Mouse (Mus musculus) intestine, embryonic 16.5 days (tissue): Measurements from ENCODE around the gene Klf12. TPM values are rescaled to one million over a fixed set of nuclear protein-coding genes. Genes with fewer than 3 reads are reported as not detected.

Source experiments
- ATAC-seq: fragments of 200-750 bp; cut with Nextera tagmentation; 2 replicates; pipeline ENCODE4 v1.8.0; 2017; ENCODE audit warnings: moderate TSS enrichment, moderate library complexity
- H3K27ac ChIP-seq: fragments of 300-500 bp; sonication (generic); 2 replicates; pipeline ENCODE4 v1.5.1; 2014; ENCODE audit warnings: mild to moderate bottlenecking, low read length
- H3K27me3 ChIP-seq: fragments of 300-500 bp; sonication (generic); replicated peaks from 2 replicates; pipeline ENCODE4 v1.6.1; 2014; ENCODE audit warnings: low read length, control low read depth, mixed read lengths; ENCODE audit not compliant: control insufficient read depth, insufficient read depth
- H3K36me3 ChIP-seq: fragments of 300-500 bp; sonication (generic); 2 replicates; pipeline ENCODE4 v1.6.1; 2014; ENCODE audit warnings: low read length, control low read depth; ENCODE audit not compliant: control insufficient read depth, insufficient read depth
- H3K4me1 ChIP-seq: fragments of 300-500 bp; sonication (generic); 2 replicates; pipeline ENCODE4 v1.6.1; 2014; ENCODE audit warnings: low read length, control low read depth, mixed read lengths; ENCODE audit not compliant: control insufficient read depth, insufficient read depth
- H3K4me2 ChIP-seq: fragments of 300-500 bp; sonication (generic); 2 replicates; pipeline ENCODE4 v1.6.1; 2014; ENCODE audit warnings: low read depth, low read length, control low read depth
- H3K4me3 ChIP-seq: fragments of 300-500 bp; sonication (generic); 2 replicates; pipeline ENCODE4 v1.5.1; 2014; ENCODE audit warnings: mild to moderate bottlenecking, low read length
- H3K9ac ChIP-seq: fragments of 300-500 bp; sonication (generic); 2 replicates; pipeline ENCODE4 v1.6.1; 2014; ENCODE audit warnings: low read depth, low read length
- H3K9me3 ChIP-seq: fragments of 300-500 bp; sonication (generic); 2 replicates; pipeline ENCODE4 v1.6.1; 2016; ENCODE audit warnings: low read length, control low read depth; ENCODE audit not compliant: control insufficient read depth
- WGBS: fragments of 180-500 bp; shearing (Covaris S2); extraction: QIAGEN DNeasy Blood & Tissue Kit; methylation state at CpG from one replicate; pipeline ENCODE4 v1.1.7; 2014; 5-methylcytosine and 5-hydroxymethylcytosine counted together
- polyA plus RNA-seq: library from polyadenylated mRNA; unstranded; fragments of >200 nt; fragmentation: Nextera tagmentation; extraction: Ambion mirVana; gene quantifications from 2 replicates; pipeline ENCODE4 v1.2.1, GENCODE M21; 2015

The Klf12 gene
- 8.0 and 8.6 TPM in 2 replicates for polyA plus RNA-seq

DNA sequence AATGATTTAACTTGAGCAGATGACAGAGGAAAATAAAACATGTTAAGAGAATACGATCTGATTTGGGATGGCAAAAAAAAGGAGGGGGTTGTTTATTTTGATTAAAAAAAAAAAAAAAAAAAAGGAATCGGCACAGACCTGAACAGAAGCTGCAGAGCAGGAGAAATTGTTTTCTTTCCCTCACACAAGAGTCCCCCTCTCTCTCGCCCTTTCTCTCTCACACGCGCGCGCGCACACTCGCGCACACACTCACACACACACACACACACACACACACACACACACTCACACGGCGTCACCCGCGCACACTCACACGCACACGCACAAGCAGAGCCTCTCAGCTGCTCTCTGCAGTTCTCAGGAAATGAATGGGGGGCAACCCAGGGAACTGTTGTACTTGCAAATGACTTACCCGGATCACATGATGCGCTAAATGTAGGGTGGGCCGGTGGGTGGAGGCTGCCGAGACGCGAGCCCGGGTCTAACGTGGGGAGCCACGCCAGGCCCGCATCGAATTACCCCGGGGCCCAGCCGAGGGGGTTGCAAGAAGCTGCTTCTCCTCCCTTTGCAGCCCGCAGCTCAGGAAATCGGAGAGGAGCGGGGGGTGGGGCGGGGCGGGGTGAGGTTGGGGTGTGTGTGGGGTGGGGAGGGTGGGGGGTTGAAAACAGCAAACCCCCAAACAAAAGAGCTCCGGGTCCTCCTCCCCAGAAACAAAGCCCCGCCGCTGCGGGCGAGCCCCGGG is at the start of gene Klf12:
Gene Klf12 (minus strand): TSS at position 561 of the 742 bp plus-strand sequence.
- no peaks in the 10 kb centered on the region for H3K36me3 ChIP-seq
- H3K4me2 ChIP-seq = peak within 1 kb of the TSS; percentile 94
- H3K9me3 ChIP-seq = peaks cover 6% of the 10 kb centered on the region; the same call in 1 of the 2 replicates
- no peaks in the 10 kb centered on the region for H3K27me3 ChIP-seq
- H3K4me1 ChIP-seq = peaks cover 15% of the 10 kb centered on the region
- peak within 1 kb of the TSS; percentile 77 for H3K9ac ChIP-seq
- peak within 1 kb of the TSS; percentile 74 for H3K4me3 ChIP-seq
- peak within 1 kb of the TSS; percentile 82 for H3K27ac ChIP-seq
- ATAC-seq = peak; percentile 80
- under 1% methylated on average over 37 of the region's 40 CpGs for WGBS

DNA sequence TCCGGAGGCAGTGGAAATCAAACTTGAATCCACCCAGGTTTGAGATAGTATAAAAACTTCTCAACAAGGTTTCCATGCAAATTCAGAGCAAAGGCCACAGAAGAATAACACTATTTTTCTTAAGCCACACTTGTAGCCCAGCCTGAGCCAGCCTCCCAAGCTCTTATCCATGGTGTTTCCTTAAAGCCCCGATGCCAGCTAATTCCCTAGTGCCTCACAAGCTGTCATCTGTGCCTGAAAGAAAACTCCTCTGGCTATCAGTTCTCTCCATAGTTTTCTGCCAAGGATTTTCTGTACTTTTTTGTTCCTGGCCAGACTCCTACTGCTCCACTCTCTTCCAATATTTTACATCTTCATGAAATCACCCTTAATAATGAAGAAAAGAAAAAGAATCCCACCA is 48.9 kb upstream of the Klf12 start:
- 77% methylated on average over 2 of the region's 2 CpGs for WGBS
- Histone ChIP-seq H3K4me3 (no peak overlapping the region), H3K9me3 (no peaks in the 10 kb centered on the region), H3K9ac (no peak overlapping the region), H3K36me3 (no peaks in the 10 kb centered on the region), H3K27ac (no peak overlapping the region), H3K4me1 (no peaks in the 10 kb centered on the region), H3K4me2 (no peak overlapping the region), H3K27me3 (no peaks in the 10 kb centered on the region)
- no peak for ATAC-seq

DNA sequence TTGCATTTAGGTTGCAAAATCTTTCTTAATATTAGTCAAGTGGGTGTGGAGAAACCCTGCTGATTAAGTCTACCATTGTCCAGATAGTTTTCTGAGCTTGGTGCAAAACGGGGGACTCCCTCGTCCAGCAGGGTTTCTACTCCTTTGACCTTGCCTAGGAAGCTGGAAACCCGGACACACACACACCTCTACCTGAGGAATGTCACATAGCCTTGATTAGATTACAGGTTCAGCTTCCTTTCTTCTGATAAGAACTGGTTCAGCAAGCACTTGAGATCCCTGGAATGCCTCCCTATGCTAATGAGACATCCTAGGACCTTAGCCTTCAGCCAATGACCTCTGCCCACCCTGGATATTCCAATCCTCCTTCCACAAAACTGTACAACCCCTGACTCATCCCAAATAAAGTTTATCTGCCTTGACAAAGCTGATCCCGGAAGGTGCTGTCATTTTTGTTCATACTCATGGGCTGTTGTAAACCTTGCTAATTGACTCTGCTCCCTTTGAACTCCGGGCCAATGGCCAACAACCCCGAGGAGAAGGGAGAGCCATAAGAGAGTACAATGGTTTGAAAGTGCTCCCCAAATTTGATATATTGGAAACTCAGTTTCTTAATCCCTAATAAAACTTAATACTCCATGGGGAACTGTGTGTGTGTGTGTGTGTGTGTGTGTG is 44.3 kb upstream of the Klf12 start:
- ATAC-seq = peak; percentile 93
- Histone ChIP-seq H3K27ac (no peak overlapping the region), H3K27me3 (no peaks in the 10 kb centered on the region), H3K4me2 (no peak overlapping the region), H3K4me1 (no peaks in the 10 kb centered on the region), H3K9ac (no peak overlapping the region), H3K36me3 (no peaks in the 10 kb centered on the region), H3K4me3 (no peak overlapping the region), H3K9me3 (no peaks in the 10 kb centered on the region)
- 62% methylated on average over 6 of the region's 6 CpGs for WGBS

DNA sequence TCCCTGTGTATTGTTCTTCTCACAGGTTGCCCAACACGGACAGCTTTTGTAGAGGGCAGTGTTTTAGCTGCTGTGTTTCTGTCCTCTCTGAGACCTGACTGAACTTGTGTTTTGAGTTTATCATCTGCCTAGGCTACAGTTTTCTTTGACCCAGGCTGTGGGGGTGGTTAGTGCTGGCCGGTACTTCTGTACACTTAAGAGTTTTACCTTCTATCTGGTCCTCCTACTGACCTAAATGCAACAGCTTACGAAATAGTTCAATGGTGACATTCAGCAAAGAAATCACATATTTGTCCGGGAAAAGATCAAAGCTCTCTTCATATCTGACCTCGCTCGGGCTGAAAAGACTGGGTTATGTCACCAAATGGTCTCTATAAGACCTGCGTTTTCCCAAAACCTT is 39.8 kb upstream of the Klf12 start:
- Histone ChIP-seq H3K9ac (no peak overlapping the region), H3K9me3 (no peaks in the 10 kb centered on the region), H3K27ac (no peak overlapping the region), H3K36me3 (no peaks in the 10 kb centered on the region), H3K4me2 (no peak overlapping the region), H3K4me1 (no peaks in the 10 kb centered on the region), H3K4me3 (no peak overlapping the region), H3K27me3 (no peaks in the 10 kb centered on the region)
- WGBS = 76% methylated on average over 7 of the region's 7 CpGs
- no peak for ATAC-seq

DNA sequence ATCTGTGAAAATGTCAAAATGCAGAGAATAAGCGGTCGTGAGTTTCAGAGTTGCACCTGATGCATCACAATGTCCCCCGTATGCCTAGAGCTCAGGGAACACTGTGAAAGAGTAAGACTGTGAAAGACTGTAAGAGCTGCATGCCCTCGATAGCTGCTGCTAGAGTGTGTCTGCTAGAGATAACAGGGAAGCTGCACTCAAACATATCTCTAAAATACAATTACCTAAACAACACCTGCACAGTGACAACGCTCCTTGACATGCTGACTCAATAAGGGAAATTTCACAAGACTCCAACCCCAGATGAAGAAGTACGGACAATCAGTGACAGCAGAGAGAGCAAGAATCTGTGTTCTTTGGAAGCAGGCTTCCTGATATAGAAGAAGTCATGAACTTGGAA is 37.5 kb upstream of the Klf12 start:
- Histone ChIP-seq H3K36me3 (no peaks in the 10 kb centered on the region), H3K4me1 (no peaks in the 10 kb centered on the region), H3K4me2 (no peak overlapping the region), H3K9ac (no peak overlapping the region), H3K9me3 (no peaks in the 10 kb centered on the region), H3K4me3 (no peak overlapping the region), H3K27me3 (no peaks in the 10 kb centered on the region), H3K27ac (no peak overlapping the region)
- WGBS = 94% methylated on average over 6 of the region's 6 CpGs
- ATAC-seq = no peak

DNA sequence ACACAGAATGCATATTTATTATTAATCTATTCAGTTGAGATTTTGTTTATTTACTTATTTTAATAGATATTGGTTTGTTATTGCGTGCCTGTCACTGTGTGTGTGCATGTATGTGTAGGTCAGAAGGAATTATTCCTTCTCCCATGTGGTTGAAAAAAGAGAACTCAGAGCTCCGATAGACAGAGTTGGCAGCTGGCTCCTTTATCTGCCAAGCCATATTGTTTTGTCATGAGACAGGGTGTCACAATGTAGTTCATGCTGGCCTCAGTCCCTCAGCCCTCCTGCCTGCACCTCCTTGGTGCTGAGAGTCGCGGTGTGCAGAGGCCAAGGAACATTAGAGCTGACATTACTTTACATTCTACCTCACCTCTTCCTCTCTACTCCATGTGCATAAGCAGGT is 32.3 kb upstream of the Klf12 start:
- Histone ChIP-seq H3K36me3 (no peaks in the 10 kb centered on the region), H3K9me3 (no peaks in the 10 kb centered on the region), H3K4me3 (no peak overlapping the region), H3K27me3 (no peaks in the 10 kb centered on the region), H3K4me1 (no peaks in the 10 kb centered on the region), H3K9ac (no peak overlapping the region), H3K4me2 (no peak overlapping the region), H3K27ac (no peak overlapping the region)
- 78% methylated on average over 4 of the region's 4 CpGs for WGBS
- no peak for ATAC-seq

DNA sequence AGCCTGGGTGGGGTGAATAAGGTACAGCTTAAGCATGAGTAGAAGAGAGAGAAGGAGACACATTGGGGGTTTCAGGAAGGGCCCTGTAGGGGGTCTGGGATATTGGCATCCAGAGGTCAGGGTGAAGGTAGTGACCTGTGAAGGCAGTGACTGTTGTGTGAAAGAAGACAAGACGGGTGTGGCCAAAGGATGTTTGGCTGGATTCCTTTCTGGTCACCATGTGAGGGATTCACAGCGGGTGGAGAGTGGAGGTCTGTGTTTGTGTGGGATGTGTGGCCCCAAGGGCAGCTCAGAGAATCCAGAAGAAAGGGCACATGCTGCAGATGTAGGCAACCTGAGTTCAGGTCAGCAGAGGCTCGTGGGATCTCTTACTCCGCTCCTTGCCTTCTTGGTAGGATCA is 29.6 kb upstream of the Klf12 start:
- WGBS = 84% methylated on average over 4 of the region's 4 CpGs
- no peak for ATAC-seq

DNA sequence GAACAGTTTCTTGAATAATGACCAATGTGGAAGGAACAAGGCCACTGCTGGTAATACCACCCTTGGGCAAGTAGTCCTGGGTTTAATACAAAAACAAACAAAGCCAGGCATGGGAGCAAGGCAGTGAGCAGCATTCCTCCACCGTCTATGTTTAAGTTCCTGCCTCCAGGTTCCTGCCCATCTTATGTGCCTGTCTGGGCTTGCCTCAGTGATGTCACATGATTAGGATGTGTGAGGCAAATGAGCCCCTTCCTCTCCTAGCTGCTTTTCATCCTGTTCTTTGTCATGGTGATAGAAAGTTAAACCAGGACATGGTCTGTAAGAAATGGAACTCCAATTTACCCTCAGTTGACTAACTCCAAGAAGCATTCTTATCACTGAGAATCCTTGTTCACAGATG is 16.4 kb upstream of the Klf12 start:
- no peak for ATAC-seq

More for the DNA sequence above, 29.6 kb upstream of the Klf12 start:
- Histone ChIP-seq H3K9me3 (no peaks in the 10 kb centered on the region), H3K27me3 (no peaks in the 10 kb centered on the region), H3K4me1 (no peaks in the 10 kb centered on the region), H3K9ac (no peak overlapping the region), H3K36me3 (no peaks in the 10 kb centered on the region), H3K4me2 (no peak overlapping the region), H3K4me3 (no peak overlapping the region), H3K27ac (no peak overlapping the region)

DNA sequence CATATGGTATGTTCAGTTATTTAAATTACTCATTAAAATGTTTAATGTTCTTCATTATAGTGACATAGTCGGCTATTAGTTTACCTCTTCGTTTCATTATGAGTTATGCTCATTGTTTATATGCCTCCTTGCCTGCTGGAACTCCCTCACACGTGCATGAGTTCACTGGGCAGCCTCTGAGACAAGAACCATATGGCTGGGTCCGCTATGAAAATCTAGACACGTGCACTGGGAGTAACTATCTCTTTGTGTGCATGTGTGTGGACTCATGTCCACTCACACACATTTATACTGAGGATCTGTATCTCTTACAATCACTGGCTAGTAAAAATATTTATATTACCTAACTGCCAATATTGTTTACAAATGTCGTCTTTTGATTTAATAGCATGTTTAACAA is 14.4 kb upstream of the Klf12 start:
- ATAC-seq = no peak
- Histone ChIP-seq H3K4me1 (no peaks in the 10 kb centered on the region), H3K4me3 (no peak overlapping the region), H3K27me3 (no peaks in the 10 kb centered on the region), H3K27ac (no peak overlapping the region), H3K9me3 (no peaks in the 10 kb centered on the region), H3K9ac (no peak overlapping the region), H3K4me2 (no peak overlapping the region), H3K36me3 (no peaks in the 10 kb centered on the region)
- 42% methylated on average over 6 of the region's 6 CpGs for WGBS

More for the DNA sequence above, 16.4 kb upstream of the Klf12 start:
- H3K4me1 ChIP-seq = no peaks in the 10 kb centered on the region
- no peak overlapping the region for H3K4me3 ChIP-seq
- no peaks in the 10 kb centered on the region for H3K36me3 ChIP-seq
- H3K9ac ChIP-seq = no peak overlapping the region
- no peaks in the 10 kb centered on the region for H3K27me3 ChIP-seq
- WGBS = 66% methylated on average over 1 of the region's 1 CpGs
- H3K4me2 ChIP-seq = no peak overlapping the region
- H3K27ac ChIP-seq = no peak overlapping the region
- H3K9me3 ChIP-seq = no peaks in the 10 kb centered on the region
